ENCODE assay signal across 16 mouse cellular contexts in genomic region chr7:137404146-137404545, GRCm38 (mm10). TPM values are rescaled to one million over a fixed set of nuclear protein-coding genes. Genes with fewer than 3 reads are reported as not detected.
A peak's percentile ranks its signal among the peaks of the same experiment; 100 is the strongest.
DNase-seq lines count a peak whose midpoint lies in the region.
"Had no signal": no experiment of that assay in that cellular context is flagged by ENCODE, and none has a peak within 500 bp of the region (broad histone marks: within the 10 kb centered on the region; RNA-seq: fewer than 3 reads in every experiment).

No protein-coding gene starts in this region.

- peak; percentile 83 for DNase-seq in heart, adult 11 months
- no peak for DNase-seq in heart, postnatal 25 days (ENCODE audit: low spot score)
- DNase-seq in NIH3T3 (ENCODE audit: low read depth) = peak; percentile 52
- peak; percentile 13 for DNase-seq in forelimb bud, embryonic 11.5 days (ENCODE audit: low read depth, low spot score)
- DNase-seq in testis, postnatal 10 days (ENCODE audit: low spot score) = no peak
- DNase-seq in gastrocnemius, postnatal 36 days = no peak
- DNase-seq: adrenal gland, adult 2 months; adrenal gland, postnatal 14 days; cerebellum, adult 11 months; cerebellum, adult 2 months; cerebellum, adult 9-11 months; cerebellum, postnatal 25 days; forebrain, postnatal 0 days; gastrocnemius, postnatal 25 days; heart, postnatal 36 days; kidney, adult 11 months had no signal

- intact Hi-C loops in heart, postnatal 25 days (cut with DNase I) = no loop called here
- intact Hi-C loops in gastrocnemius, postnatal 36 days (cut with DNase I) = no loop called here

RNA-seq across cellular contexts. Expression of gene 9430038I01Rik, which starts 6.4 kb away (rescaled TPM):
- total RNA-seq in heart, postnatal 25 days (2021) = 1 to 10 TPM; 6.9 to 7.8 TPM
- total RNA-seq in gastrocnemius, postnatal 36 days (2021) = 1 to 10 TPM; 4.1 to 4.8 TPM

RNA-seq across cellular contexts. Expression of gene Glrx3, which starts 33.3 kb away (rescaled TPM):
- 100 to 1,000 TPM; 133 to 136 TPM for total RNA-seq in heart, postnatal 25 days (2021)
- 100 to 1,000 TPM; 105 to 109 TPM for total RNA-seq in gastrocnemius, postnatal 36 days (2021)

Comparison
In these comparisons a context has a peak if more than half of its experiments do, and no peak if none do; other contexts are left out.
1. DNase-seq: peak in heart, adult 11 months (single experiment), NIH3T3 (single experiment) and forelimb bud, embryonic 11.5 days (single experiment); none in heart, postnatal 25 days (single experiment), testis, postnatal 10 days (single experiment) and gastrocnemius, postnatal 36 days (0 of 2).